Mouse (Mus musculus) bone marrow macrophage, adult 2 months (primary cell): Measurements from ENCODE around the gene Polr2a.

Experiments used
- CTCF ChIP-seq: IDR thresholded peaks from 2 replicates; pipeline ENCODE4 v1.5.1; 2012; ENCODE audit warnings: low read depth, mild to moderate bottlenecking, low read length, moderate library complexity
- POLR2A ChIP-seq: IDR thresholded peaks from 2 replicates; pipeline ENCODE4 v1.6.1; 2012; ENCODE audit warnings: mild to moderate bottlenecking, low read depth, low read length, borderline replicate concordance

- TF ChIP-seq CTCF (no peak), POLR2A (no peak)
Observed at GRCm38 (mm10) chr11:69775716-69776115, 17.3 kb upstream of the Polr2a start.
